In the genomic region with DNA sequence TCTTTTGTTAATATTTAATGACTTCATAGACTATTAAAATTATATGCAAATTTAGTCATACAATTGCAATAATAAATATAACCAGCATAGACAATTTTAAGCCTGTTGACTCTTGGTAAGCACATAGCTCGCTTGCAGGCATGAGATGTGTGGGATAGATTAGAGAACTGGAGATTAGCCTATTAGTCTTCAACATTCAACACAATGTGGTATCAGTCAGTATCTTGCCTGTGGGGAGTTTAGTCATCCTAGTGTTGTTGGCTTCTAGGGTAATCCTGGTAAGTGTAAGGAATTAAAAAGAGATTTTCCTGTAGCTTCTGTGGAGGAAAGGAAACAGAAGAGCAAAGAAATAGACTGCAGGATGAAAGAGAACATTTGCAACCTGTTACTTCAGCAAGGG, we compare ENCODE assay signal across 30 mouse cellular contexts.
"Had no signal": no experiment of that assay in that cellular context is flagged by ENCODE, and none has a peak within 500 bp of the region (broad histone marks: within the 10 kb centered on the region; RNA-seq: fewer than 3 reads in every experiment).

No protein-coding gene starts in this region.

- H3K4me2 ChIP-seq: limb, embryonic 12.5 days; limb, embryonic 13.5 days; limb, embryonic 15.5 days; liver, embryonic 11.5 days; liver, embryonic 12.5 days; liver, embryonic 13.5 days; liver, embryonic 15.5 days; lung, embryonic 14.5 days; lung, embryonic 15.5 days; midbrain, embryonic 12.5 days; midbrain, embryonic 13.5 days; midbrain, embryonic 15.5 days; neural tube, embryonic 12.5 days had no signal

- H3K27ac ChIP-seq: left cerebral cortex, adult 2 months; limb, embryonic 10.5 days; limb, embryonic 12.5 days; limb, embryonic 13.5 days; limb, embryonic 15.5 days; liver, embryonic 12.5 days; liver, embryonic 13.5 days; liver, embryonic 14.5 days; liver, embryonic 15.5 days; lung, embryonic 15.5 days; macrophage; midbrain, embryonic 12.5 days; midbrain, embryonic 13.5 days; midbrain, embryonic 15.5 days; neural tube, embryonic 12.5 days had no signal

- H3K4me3 ChIP-seq: left cerebral cortex, adult 2 months; limb, embryonic 10.5 days; limb, embryonic 12.5 days; limb, embryonic 13.5 days; limb, embryonic 15.5 days; liver, embryonic 12.5 days; liver, embryonic 13.5 days; liver, embryonic 15.5 days; lung, embryonic 15.5 days; midbrain, embryonic 12.5 days; midbrain, embryonic 13.5 days; midbrain, embryonic 15.5 days; myocyte; neural tube, embryonic 12.5 days had no signal

- ATAC-seq: liver, embryonic 12.5 days; liver, postnatal 0 days; lung, postnatal 0 days; midbrain, embryonic 13.5 days; midbrain, embryonic 15.5 days; midbrain, embryonic 16.5 days had no signal

- H3K27me3 ChIP-seq: limb, embryonic 12.5 days; limb, embryonic 13.5 days; limb, embryonic 15.5 days; liver, embryonic 12.5 days; liver, embryonic 13.5 days; liver, embryonic 15.5 days; lung, embryonic 15.5 days; megakaryocyte, embryonic 14.5 days; midbrain, embryonic 15.5 days; neural tube, embryonic 12.5 days had no signal

- H3K9ac ChIP-seq: limb, embryonic 12.5 days; limb, embryonic 13.5 days; limb, embryonic 15.5 days; liver, embryonic 12.5 days; liver, embryonic 13.5 days; liver, embryonic 14.5 days; liver, embryonic 15.5 days; liver, postnatal 0 days; lung, embryonic 14.5 days; lung, embryonic 15.5 days; midbrain, embryonic 12.5 days; midbrain, embryonic 13.5 days; midbrain, embryonic 15.5 days; neural tube, embryonic 12.5 days had no signal

- H3K4me1 ChIP-seq: limb, embryonic 10.5 days; limb, embryonic 12.5 days; limb, embryonic 13.5 days; limb, embryonic 15.5 days; liver, embryonic 12.5 days; liver, embryonic 13.5 days; liver, embryonic 15.5 days; lung, embryonic 15.5 days; midbrain, embryonic 12.5 days; midbrain, embryonic 15.5 days; neural tube, embryonic 12.5 days had no signal

- H3K9me3 ChIP-seq: limb, embryonic 10.5 days; limb, embryonic 13.5 days; limb, embryonic 15.5 days; liver, embryonic 12.5 days; liver, embryonic 13.5 days; liver, embryonic 15.5 days; lung, embryonic 15.5 days; midbrain, embryonic 12.5 days; midbrain, embryonic 13.5 days; midbrain, embryonic 15.5 days; neural tube, embryonic 12.5 days had no signal

- DNase-seq: left cerebral cortex, postnatal 4 days; liver, embryonic 13.5 days; liver, postnatal 0 days; lung, adult 18-20 months; lung, adult 2 months; lung, embryonic 14.5 days; lung, postnatal 10 days; lung, postnatal 14 days; lung, postnatal 36 days; lung, postnatal 4 days; midbrain, embryonic 14.5 days had no signal

- H3K36me3 ChIP-seq: limb, embryonic 10.5 days; limb, embryonic 12.5 days; limb, embryonic 13.5 days; limb, embryonic 15.5 days; liver, embryonic 12.5 days; liver, embryonic 13.5 days; liver, embryonic 15.5 days; lung, embryonic 15.5 days; midbrain, embryonic 12.5 days; midbrain, embryonic 13.5 days; midbrain, embryonic 15.5 days; neural tube, embryonic 12.5 days had no signal
